Mouse (Mus musculus): ENCODE results near the gene D930048N14Rik. TPM values are rescaled to one million over a fixed set of nuclear protein-coding genes. Genes with fewer than 3 reads are reported as not detected.

D930048N14Rik gene
- total and polyA plus RNA-seq, 3 experiments = 0.39 to 2.1 TPM; not detected in 1

- TF ChIP-seq ZNF384 (IDR thresholded peaks at IDR 0.05; ENCODE audit: low read depth, low read length) (no peak), KAT2A (conservative IDR thresholded peaks at IDR 0.05; ENCODE audit: low read depth, low read length) (peak; percentile 83), MYC (IDR thresholded peaks at IDR 0.05; ENCODE audit: low read depth, low read length) (peak; percentile 91), CHD2 (IDR thresholded peaks at IDR 0.05; ENCODE audit: low read length) (no peak), GATA1 (IDR thresholded peaks at IDR 0.05; ENCODE audit: low read depth, low read length) (0 out of 2 replicates have a peak, but pooled peaks have one; percentile 53)
Observed at GRCm38 (mm10) chr11:51688330-51689328, 37.9 kb downstream of the D930048N14Rik start, which contains the start of gene 0610009B22Rik (continued).

GRCm38 (mm10) chr11:51689343-51689742, 38.6 kb downstream of the D930048N14Rik start:
- Histone ChIP-seq H3K27ac (ENCODE audit: control insufficient read depth, low read depth, low read length) (peak overlapping the region; percentile 98), H3K4me3 (ENCODE audit: control insufficient read depth in 1 of 2, insufficient read depth in 1 of 2, low read depth in 2 of 2, low read length in 2 of 2) (peak overlapping the region; percentile 57 to 69), H3K27me3 (ENCODE audit: control insufficient read depth in 1 of 2, insufficient read depth in 2 of 2, low read length in 2 of 2) (no peaks in the 10 kb centered on the region), H3K36me3 (ENCODE audit: control insufficient read depth in 1 of 2, insufficient read depth in 2 of 2, low read length in 2 of 2) (peaks cover 0 to 18% of the 10 kb centered on the region in 2 experiments; a peak in 2 of 4 replicates), H3K79me2 (ENCODE audit: control insufficient read depth, insufficient read depth, low read length, poor library complexity) (peaks cover 10% of the 10 kb centered on the region), H3K4me1 (ENCODE audit: control insufficient read depth in 1 of 2, insufficient read depth in 2 of 2, low read length in 2 of 2) (peaks cover 2 to 7% of the 10 kb centered on the region in 2 experiments; a peak in 3 of 4 replicates), H3K9me3 (replicated peaks; ENCODE audit: insufficient read depth, low read length) (no peaks in the 10 kb centered on the region), H3K9ac (ENCODE audit: control insufficient read depth, low read depth, low read length, poor library complexity, severe bottlenecking) (peak overlapping the region; percentile 90)
- DNase-seq (ENCODE audit: low read depth, low spot score) = no peak
- TF ChIP-seq MAX (IDR thresholded peaks at IDR 0.05; ENCODE audit: low read length) (no peak), MYC (IDR thresholded peaks at IDR 0.05; ENCODE audit: low read depth, low read length) (no peak), TBP (IDR thresholded peaks at IDR 0.05; ENCODE audit: low read depth, low read length) (no peak), JUND (IDR thresholded peaks at IDR 0.05; ENCODE audit: low read depth, low read length) (no peak), HCFC1 (IDR thresholded peaks at IDR 0.05; ENCODE audit: low read depth, low read length) (no peak), ZKSCAN1 (IDR thresholded peaks at IDR 0.05; ENCODE audit: low read depth, low read length) (no peak), ELF1 (IDR thresholded peaks at IDR 0.05; ENCODE audit: low read depth, low read length) (no peak), E2F4 (IDR thresholded peaks at IDR 0.05; ENCODE audit: borderline replicate concordance, low read depth, low read length) (no peak), TCF12 (IDR thresholded peaks at IDR 0.05; ENCODE audit: low read depth, low read length) (no peak), SIN3A (IDR thresholded peaks at IDR 0.05; ENCODE audit: low read length) (no peak), GATA1 (IDR thresholded peaks at IDR 0.05; ENCODE audit: low read depth, low read length) (no peak), RAD21 (IDR thresholded peaks at IDR 0.05; ENCODE audit: low read depth, low read length) (no peak), NELFE (IDR thresholded peaks at IDR 0.05; ENCODE audit: low read depth, low read length) (no peak), NRF1 (IDR thresholded peaks at IDR 0.05; ENCODE audit: insufficient read depth, low read depth, low read length, poor library complexity, severe bottlenecking) (no peak), USF2 (IDR thresholded peaks at IDR 0.05; ENCODE audit: borderline replicate concordance in 1 of 2, insufficient read depth in 1 of 2, low read depth in 1 of 2, low read length in 2 of 2) (no peak), MYB (IDR thresholded peaks at IDR 0.05; ENCODE audit: low read depth, low read length) (no peak)
